ENCODE assay signal across 7 mouse cellular contexts in genomic region chr19:60581377-60582290, GRCm38 (mm10). TPM values are rescaled to one million over a fixed set of nuclear protein-coding genes. Genes with fewer than 3 reads are reported as not detected.
A peak's percentile ranks its signal among the peaks of the same experiment; 100 is the strongest.
DNase-seq lines count a peak whose midpoint lies in the region; ATAC-seq and TF ChIP-seq lines count a peak whose summit lies in the region.

No protein-coding gene starts in this region.

- peak overlapping the region; percentile 93 for H3K4me3 ChIP-seq in testis, adult 2 months (ENCODE audit: control insufficient read depth, low read depth, low read length)
- peak overlapping the region; percentile 68 for H3K4me3 ChIP-seq in embryonic facial prominence, embryonic 15.5 days (replicated peaks)
- H3K4me3 ChIP-seq in midbrain, embryonic 13.5 days (replicated peaks), result peak overlapping the region; percentile 98

- no peaks in the 10 kb centered on the region for H3K9me3 ChIP-seq in embryonic facial prominence, embryonic 15.5 days (replicated peaks)
- no peaks in the 10 kb centered on the region for H3K9me3 ChIP-seq in midbrain, embryonic 13.5 days

- no peak for TF ChIP-seq POLR2A in testis, adult 2 months (IDR thresholded peaks at IDR 0.05; ENCODE audit: control insufficient read depth, low read depth, low read length)

- no peak for TF ChIP-seq CTCF in testis, adult 2 months (IDR thresholded peaks at IDR 0.05; ENCODE audit: control insufficient read depth, insufficient read depth, insufficient replicate concordance, low read depth, low read length)

- H3K4me1 ChIP-seq in testis, adult 2 months (ENCODE audit: control insufficient read depth, insufficient read depth, low read length), result peaks cover 2% of the 10 kb centered on the region; the same call in 1 of the 2 replicates
- peaks cover 13% of the 10 kb centered on the region for H3K4me1 ChIP-seq in embryonic facial prominence, embryonic 15.5 days
- peaks cover 36% of the 10 kb centered on the region for H3K4me1 ChIP-seq in midbrain, embryonic 13.5 days (replicated peaks)

- H3K4me2 ChIP-seq in embryonic facial prominence, embryonic 15.5 days (replicated peaks), result peak overlapping the region; percentile 56
- peak overlapping the region; percentile 84 for H3K4me2 ChIP-seq in midbrain, embryonic 13.5 days (replicated peaks)

- H3K36me3 ChIP-seq in testis, adult 2 months (ENCODE audit: control insufficient read depth, insufficient read depth, low read length), result no peaks in the 10 kb centered on the region
- no peaks in the 10 kb centered on the region for H3K36me3 ChIP-seq in embryonic facial prominence, embryonic 15.5 days
- H3K36me3 ChIP-seq in midbrain, embryonic 13.5 days, result no peaks in the 10 kb centered on the region

- H3K27ac ChIP-seq in testis, adult 2 months (ENCODE audit: control insufficient read depth, insufficient read depth, low read depth, low read length), result peak overlapping the region; percentile 95
- H3K27ac ChIP-seq in embryonic facial prominence, embryonic 15.5 days (replicated peaks), result peak overlapping the region; percentile 92
- peak overlapping the region; percentile 94 for H3K27ac ChIP-seq in midbrain, embryonic 13.5 days

- WGBS in embryonic facial prominence, embryonic 15.5 days, result 38% methylated on average over 4 of the region's 4 CpGs
- 41% methylated on average over 4 of the region's 4 CpGs for WGBS in midbrain, embryonic 13.5 days

- ATAC-seq in embryonic facial prominence, embryonic 15.5 days (ENCODE audit: insufficient number of reproducible peaks, low FRiP score, low TSS enrichment, low read depth), result peak; percentile 16; the same call in 1 of the 2 replicates
- ATAC-seq in midbrain, embryonic 13.5 days, result peak; percentile 62

- no peaks in the 10 kb centered on the region for H3K27me3 ChIP-seq in testis, adult 2 months (ENCODE audit: control insufficient read depth, insufficient read depth, low read length)
- no peaks in the 10 kb centered on the region for H3K27me3 ChIP-seq in embryonic facial prominence, embryonic 15.5 days
- no peaks in the 10 kb centered on the region for H3K27me3 ChIP-seq in midbrain, embryonic 13.5 days

- no peak for DNase-seq in testis, postnatal 14 days (ENCODE audit: low spot score)
- peak; percentile 14 for DNase-seq in induced T-regulatory cell, adult 2 months (ENCODE audit: low read depth)
- no peak for DNase-seq in urinary bladder, postnatal 25 days (ENCODE audit: low spot score)
- DNase-seq in urinary bladder, adult 18-20 months (ENCODE audit: low spot score in 2 of 2), result no peak

- H3K9ac ChIP-seq in embryonic facial prominence, embryonic 15.5 days, result peak overlapping the region; percentile 54
- peak overlapping the region; percentile 51 for H3K9ac ChIP-seq in midbrain, embryonic 13.5 days (replicated peaks)

RNA-seq across cellular contexts. Expression of gene Cacul1, which starts 0.8 kb away (rescaled TPM):
- 84.8 and 94.2 TPM in 2 replicates for polyA plus RNA-seq in testis, adult 2 months (2012; rRNA removed)
- 19.8 and 21.8 TPM in 2 replicates for polyA plus RNA-seq in embryonic facial prominence, embryonic 15.5 days (2015; fragmentation: Nextera tagmentation; extraction: Ambion mirVana)
- 21.3 and 23.4 TPM in 2 replicates for polyA plus RNA-seq in midbrain, embryonic 13.5 days (2015; fragmentation: Nextera tagmentation; extraction: Ambion mirVana)
